Mouse (Mus musculus): ENCODE data around the gene Il27ra. TPM values are rescaled to one million over a fixed set of nuclear protein-coding genes. Genes with fewer than 3 reads are reported as not detected.

Il27ra gene
- polyA plus RNA-seq, 1 experiment: 0.49 TPM

DNA sequence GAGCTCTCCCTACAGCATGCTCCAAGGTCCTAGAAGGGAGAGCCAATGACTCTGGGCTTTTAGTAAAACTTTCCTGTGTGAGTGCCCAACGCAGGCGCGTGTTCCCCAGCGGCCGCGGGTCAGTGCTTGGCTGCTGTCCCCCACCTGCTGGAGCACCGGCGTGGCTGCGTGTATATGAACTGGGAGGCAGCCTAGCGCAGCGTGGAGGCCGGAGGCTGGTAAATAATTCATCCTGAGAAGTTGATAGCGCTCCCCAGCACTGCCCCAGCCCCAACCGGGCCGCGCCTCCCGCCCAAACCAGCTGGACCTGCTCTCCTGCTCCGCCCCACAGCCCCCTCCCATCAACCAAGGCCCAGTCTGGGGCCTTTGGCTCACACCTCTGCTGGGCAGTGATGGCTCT, 21.3 kb downstream of the Il27ra start, which contains the start of gene Palm3:
Gene Palm3, plus strand, starts transcription at position 376 of the 400 bp plus-strand sequence.
- Histone ChIP-seq H3K36me3 (ENCODE audit: control insufficient read depth, insufficient read depth) (no peaks in the 10 kb centered on the region), H3K4me3 (ENCODE audit: insufficient read depth, poor library complexity, severe bottlenecking) (no peak within 1 kb of the TSS), H3K27me3 (ENCODE audit: control insufficient read depth, insufficient read depth, insufficient read length) (no peaks in the 10 kb centered on the region), H3ac (ENCODE audit: control insufficient read depth, insufficient read length, low read depth) (peak within 1 kb of the TSS; percentile 6), H3K79me3 (ENCODE audit: low read depth) (no peaks in the 10 kb centered on the region), H3K79me2 (ENCODE audit: control insufficient read depth, insufficient read depth) (no peaks in the 10 kb centered on the region)
- TF ChIP-seq FOSL1 (IDR thresholded peaks at IDR 0.05; ENCODE audit: insufficient read depth, low read length, poor library complexity, severe bottlenecking) (no peak), USF1 (IDR thresholded peaks at IDR 0.05; ENCODE audit: low read depth) (no peak), CEBPB (IDR thresholded peaks at IDR 0.05; ENCODE audit: low read depth) (no peak), CTCF (IDR thresholded peaks at IDR 0.05; ENCODE audit: control insufficient read depth, insufficient read depth, insufficient read length) (no peak), MYOG (IDR thresholded peaks at IDR 0.05; ENCODE audit: control insufficient read depth, extremely low read depth, insufficient read length) (no peak), MYOD1 (IDR thresholded peaks at IDR 0.05; ENCODE audit: control insufficient read depth, insufficient read length, low read depth) (no peak), MAX (IDR thresholded peaks at IDR 0.05) (no peak)

DNA sequence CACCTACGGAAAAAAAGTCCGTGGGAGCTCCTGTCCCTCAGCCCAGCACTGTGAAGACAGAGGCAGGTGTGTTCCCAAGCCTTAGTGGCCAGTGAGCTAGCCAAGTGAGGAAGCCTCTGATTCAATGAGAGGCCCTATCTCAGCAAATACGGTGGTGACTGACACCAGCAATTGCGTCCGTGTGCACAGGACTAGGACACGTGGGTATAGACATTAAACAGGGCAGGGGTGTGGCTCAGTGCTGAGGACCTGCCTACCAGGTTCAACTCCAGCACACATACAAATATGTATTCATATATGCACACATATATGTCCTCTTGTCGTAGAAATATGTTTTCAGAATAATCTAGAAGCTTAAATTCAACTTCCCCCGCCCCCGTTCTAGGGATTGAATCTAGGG, 22.7 kb downstream of the Il27ra start:
- Histone ChIP-seq H3K27me3 (ENCODE audit: control insufficient read depth, insufficient read depth, insufficient read length) (no peaks in the 10 kb centered on the region), H3K79me3 (ENCODE audit: low read depth) (no peaks in the 10 kb centered on the region), H3ac (ENCODE audit: control insufficient read depth, insufficient read length, low read depth) (no peak overlapping the region), H3K79me2 (ENCODE audit: control insufficient read depth, insufficient read depth) (no peaks in the 10 kb centered on the region), H3K36me3 (ENCODE audit: control insufficient read depth, insufficient read depth) (no peaks in the 10 kb centered on the region), H3K4me3 (ENCODE audit: insufficient read depth, poor library complexity, severe bottlenecking) (no peak overlapping the region)
- TF ChIP-seq USF1 (IDR thresholded peaks at IDR 0.05; ENCODE audit: low read depth): no peak
- no peak for TF ChIP-seq CTCF (IDR thresholded peaks at IDR 0.05; ENCODE audit: control insufficient read depth, insufficient read depth, insufficient read length)
- TF ChIP-seq MAX (IDR thresholded peaks at IDR 0.05): no peak
- TF ChIP-seq MYOD1 (IDR thresholded peaks at IDR 0.05; ENCODE audit: control insufficient read depth, insufficient read length, low read depth): no peak
- no peak for TF ChIP-seq CEBPB (IDR thresholded peaks at IDR 0.05; ENCODE audit: low read depth)
- no peak for TF ChIP-seq FOSL1 (IDR thresholded peaks at IDR 0.05; ENCODE audit: insufficient read depth, low read length, poor library complexity, severe bottlenecking)
- no peak for TF ChIP-seq MYOG (IDR thresholded peaks at IDR 0.05; ENCODE audit: control insufficient read depth, extremely low read depth, insufficient read length)

DNA sequence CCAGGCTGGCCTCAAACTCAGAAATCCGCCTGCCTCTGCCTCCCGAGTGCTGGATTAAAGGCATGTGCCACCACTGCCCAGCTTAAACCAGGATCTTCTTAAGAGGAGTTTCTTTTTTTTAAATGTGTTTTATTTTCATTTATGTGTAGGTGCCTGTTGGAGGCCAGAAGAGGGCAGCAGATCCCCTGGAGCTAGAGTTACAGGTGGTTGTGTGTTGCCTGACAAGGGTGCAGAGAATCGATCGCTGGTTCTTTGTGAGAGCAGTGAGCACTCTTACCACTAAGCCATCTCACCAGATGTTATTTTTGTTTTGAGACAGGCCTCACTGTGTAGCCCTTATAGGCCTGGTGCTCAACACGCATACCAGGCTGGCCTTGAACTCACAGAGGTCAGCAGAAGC, 26.6 kb downstream of the Il27ra start:
- TF ChIP-seq CTCF (IDR thresholded peaks at IDR 0.05; ENCODE audit: control insufficient read depth, insufficient read depth, insufficient read length) (no peak), MYOG (IDR thresholded peaks at IDR 0.05; ENCODE audit: control insufficient read depth, extremely low read depth, insufficient read length) (no peak), MAX (IDR thresholded peaks at IDR 0.05) (no peak), CEBPB (IDR thresholded peaks at IDR 0.05; ENCODE audit: low read depth) (no peak), USF1 (IDR thresholded peaks at IDR 0.05; ENCODE audit: low read depth) (no peak), FOSL1 (IDR thresholded peaks at IDR 0.05; ENCODE audit: insufficient read depth, low read length, poor library complexity, severe bottlenecking) (no peak), MYOD1 (IDR thresholded peaks at IDR 0.05; ENCODE audit: control insufficient read depth, insufficient read length, low read depth) (no peak)
- no peak overlapping the region for H3ac ChIP-seq (ENCODE audit: control insufficient read depth, insufficient read length, low read depth)
- no peaks in the 10 kb centered on the region for H3K79me3 ChIP-seq (ENCODE audit: low read depth)
- no peaks in the 10 kb centered on the region for H3K79me2 ChIP-seq (ENCODE audit: control insufficient read depth, insufficient read depth)
- H3K4me3 ChIP-seq (ENCODE audit: insufficient read depth, poor library complexity, severe bottlenecking): no peak overlapping the region
- H3K36me3 ChIP-seq (ENCODE audit: control insufficient read depth, insufficient read depth): no peaks in the 10 kb centered on the region
- peaks cover 3% of the 10 kb centered on the region for H3K27me3 ChIP-seq (ENCODE audit: control insufficient read depth, insufficient read depth, insufficient read length)

DNA sequence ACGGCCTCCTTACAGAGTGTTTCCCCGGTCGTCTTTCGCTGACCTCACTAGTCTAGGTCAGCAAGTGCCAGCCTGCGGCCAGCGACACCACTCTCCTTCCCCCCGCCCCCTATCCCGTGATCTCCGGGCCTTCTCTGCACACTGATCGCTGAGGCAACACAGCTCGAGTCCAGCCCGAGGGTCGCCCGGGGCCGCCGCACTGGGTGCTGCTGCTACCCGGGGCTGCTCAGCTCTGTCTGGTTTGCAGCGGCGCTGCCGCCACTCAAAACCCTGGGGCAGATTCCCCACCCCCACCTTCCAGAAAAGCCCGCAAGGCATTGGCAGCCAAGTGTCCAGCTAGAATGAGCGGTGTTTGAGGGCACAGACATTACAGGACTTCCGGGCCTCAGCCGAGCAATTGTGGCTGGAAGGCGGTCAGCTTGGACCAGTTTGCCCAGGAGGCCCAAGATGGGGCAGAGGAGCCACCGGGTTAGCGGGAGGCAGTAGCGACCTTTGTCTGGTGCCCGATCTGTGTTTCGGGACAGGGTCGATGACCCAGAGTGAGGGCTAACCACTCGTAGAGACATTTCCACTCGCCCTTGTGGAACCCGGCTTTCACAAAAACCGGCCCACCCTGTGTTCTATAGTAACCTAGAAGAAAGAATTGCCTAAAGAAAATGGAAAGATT, 29.8 kb downstream of the Il27ra start:
- Histone ChIP-seq H3K27me3 (ENCODE audit: control insufficient read depth, insufficient read depth, insufficient read length) (peaks cover 3% of the 10 kb centered on the region), H3K79me3 (ENCODE audit: low read depth) (no peaks in the 10 kb centered on the region), H3K36me3 (ENCODE audit: control insufficient read depth, insufficient read depth) (no peaks in the 10 kb centered on the region), H3K79me2 (ENCODE audit: control insufficient read depth, insufficient read depth) (no peaks in the 10 kb centered on the region), H3K4me3 (ENCODE audit: insufficient read depth, poor library complexity, severe bottlenecking) (no peak overlapping the region), H3ac (ENCODE audit: control insufficient read depth, insufficient read length, low read depth) (no peak overlapping the region)
- TF ChIP-seq MAX (IDR thresholded peaks at IDR 0.05) (no peak), MYOD1 (IDR thresholded peaks at IDR 0.05; ENCODE audit: control insufficient read depth, insufficient read length, low read depth) (no peak), CEBPB (IDR thresholded peaks at IDR 0.05; ENCODE audit: low read depth) (no peak), FOSL1 (IDR thresholded peaks at IDR 0.05; ENCODE audit: insufficient read depth, low read length, poor library complexity, severe bottlenecking) (no peak), MYOG (IDR thresholded peaks at IDR 0.05; ENCODE audit: control insufficient read depth, extremely low read depth, insufficient read length) (no peak), CTCF (IDR thresholded peaks at IDR 0.05; ENCODE audit: control insufficient read depth, insufficient read depth, insufficient read length) (no peak), USF1 (IDR thresholded peaks at IDR 0.05; ENCODE audit: low read depth) (no peak)

DNA sequence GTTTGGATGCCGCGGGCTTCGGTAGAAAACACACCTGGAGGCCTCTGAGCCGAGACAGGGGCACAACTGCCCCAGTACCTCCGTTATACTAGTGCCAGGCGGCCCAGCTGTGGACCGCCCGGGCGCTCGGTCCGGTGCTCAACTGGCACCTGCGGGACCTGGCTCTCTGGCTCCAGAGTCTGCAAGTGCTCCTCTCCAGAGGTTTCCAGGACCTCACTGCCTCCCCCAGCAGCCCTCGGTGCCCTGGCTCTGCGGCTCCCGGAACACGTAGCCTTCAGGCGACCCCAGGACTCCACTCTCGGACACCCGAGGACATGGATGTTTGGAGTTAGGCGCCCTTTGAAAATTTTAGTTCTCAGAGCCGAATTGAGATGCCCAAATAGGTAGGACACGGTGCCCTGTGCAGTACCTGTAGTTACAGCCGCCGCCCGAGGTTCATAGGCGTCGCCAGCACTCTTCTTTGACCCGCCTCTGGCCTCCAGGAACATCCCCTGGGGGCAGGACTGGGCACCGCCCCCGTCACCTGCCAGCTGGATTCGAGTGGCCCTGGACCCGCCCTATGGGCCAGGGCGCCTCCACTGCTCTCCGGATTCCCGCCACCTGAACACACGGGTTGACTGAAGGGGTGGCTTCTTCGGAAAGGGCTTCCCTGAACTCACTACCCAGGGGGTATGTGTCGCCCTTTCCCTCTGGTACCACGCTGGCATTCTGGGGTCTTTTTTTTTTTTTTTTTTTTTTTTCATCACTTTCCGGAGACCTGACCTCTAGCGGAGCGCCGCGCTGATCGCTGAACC, 30.5 kb downstream of the Il27ra start, which contains the start of gene 2210011C24Rik:
Gene 2210011C24Rik, minus strand, starts transcription at position 467 of the 794 bp plus-strand sequence.
- H3K79me3 ChIP-seq (ENCODE audit: low read depth): no peaks in the 10 kb centered on the region
- H3K36me3 ChIP-seq (ENCODE audit: control insufficient read depth, insufficient read depth): no peaks in the 10 kb centered on the region
- no peaks in the 10 kb centered on the region for H3K79me2 ChIP-seq (ENCODE audit: control insufficient read depth, insufficient read depth)
- H3ac ChIP-seq (ENCODE audit: control insufficient read depth, insufficient read length, low read depth): peak within 1 kb of the TSS; percentile 55
- TF ChIP-seq MYOD1 (IDR thresholded peaks at IDR 0.05; ENCODE audit: control insufficient read depth, insufficient read length, low read depth) (no peak), USF1 (IDR thresholded peaks at IDR 0.05; ENCODE audit: low read depth) (no peak)
- peaks cover 3% of the 10 kb centered on the region for H3K27me3 ChIP-seq (ENCODE audit: control insufficient read depth, insufficient read depth, insufficient read length)
- H3K4me3 ChIP-seq (ENCODE audit: insufficient read depth, poor library complexity, severe bottlenecking): peak within 1 kb of the TSS; percentile 11

Measured in C2C12 (cell line).